Mouse (Mus musculus) ES-E14 (cell line): ENCODE data around the gene Kmt2a.

ENCODE experiments used
- CHD2 ChIP-seq: IDR thresholded peaks from 2 replicates; pipeline ENCODE4 v1.6.1; 2014; ENCODE audit warnings: mild to moderate bottlenecking, low read depth, low read length, inconsistent platforms
- MAFK ChIP-seq: IDR thresholded peaks from 2 replicates; pipeline ENCODE4 v1.6.1; 2014; ENCODE audit warnings: mild to moderate bottlenecking, low read depth, low read length, inconsistent platforms; ENCODE audit not compliant: insufficient read depth

DNA sequence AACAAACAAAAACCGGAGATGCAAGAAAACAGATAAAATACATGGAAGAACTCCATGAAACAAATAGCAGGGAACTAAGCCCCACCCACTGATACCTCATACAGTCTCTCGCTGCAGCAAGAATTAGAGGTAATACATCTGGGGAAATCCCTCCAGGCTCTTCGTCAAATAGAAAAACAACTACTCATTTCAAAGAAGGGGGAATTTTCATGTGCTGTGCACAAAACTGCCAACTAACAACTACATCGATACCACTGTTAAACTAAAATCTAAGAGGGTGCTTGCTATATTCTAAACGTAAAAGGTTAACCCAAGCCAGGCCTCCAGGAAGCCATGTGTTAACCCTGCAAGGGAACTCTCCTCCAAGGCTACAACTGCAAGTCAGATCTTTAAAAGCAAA, 7.4 kb downstream of the Kmt2a start:
- no peak for TF ChIP-seq MAFK
- TF ChIP-seq CHD2: no peak
